Mouse (Mus musculus) kidney, embryonic 14.5 days (tissue): ENCODE results near the gene Calhm2. TPM values are rescaled to one million over a fixed set of nuclear protein-coding genes. Genes with fewer than 3 reads are reported as not detected.

ENCODE experiments used
- ATAC-seq: fragments of 200-750 bp; cut with Nextera tagmentation; 2 replicates; pipeline ENCODE4 v1.8.0; 2017; ENCODE audit warnings: moderate number of reproducible peaks, mild to moderate bottlenecking, moderate TSS enrichment, moderate library complexity; ENCODE audit not compliant: low FRiP score, low TSS enrichment
- H3K27ac ChIP-seq: fragments of 300-500 bp; sonication (generic); 2 replicates; pipeline ENCODE4 v1.5.1; 2014; ENCODE audit warnings: low read depth, mild to moderate bottlenecking, low read length, moderate library complexity, mixed read lengths
- H3K27me3 ChIP-seq: fragments of 300-500 bp; sonication (generic); 2 replicates; pipeline ENCODE4 v1.6.1; 2014; ENCODE audit warnings: mild to moderate bottlenecking, low read length; ENCODE audit not compliant: control insufficient read depth, insufficient read depth
- H3K36me3 ChIP-seq: fragments of 300-500 bp; sonication (generic); 2 replicates; pipeline ENCODE4 v1.6.1; 2014; ENCODE audit warnings: low read length, mixed read lengths; ENCODE audit not compliant: control insufficient read depth, insufficient read depth
- H3K4me1 ChIP-seq: fragments of 300-500 bp; sonication (generic); 2 replicates; pipeline ENCODE4 v1.6.1; 2014; ENCODE audit warnings: low read length, mixed read lengths; ENCODE audit not compliant: control insufficient read depth, insufficient read depth
- H3K4me2 ChIP-seq: fragments of 300-500 bp; sonication (generic); replicated peaks from 2 replicates; pipeline ENCODE4 v1.6.1; 2014; ENCODE audit warnings: low read depth, mild to moderate bottlenecking, low read length
- H3K4me3 ChIP-seq: fragments of 300-500 bp; sonication (generic); 2 replicates; pipeline ENCODE4 v1.5.1; 2014; ENCODE audit warnings: mild to moderate bottlenecking, low read length
- H3K9ac ChIP-seq: fragments of 300-500 bp; sonication (generic); 2 replicates; pipeline ENCODE4 v1.6.1; 2014; ENCODE audit warnings: low read depth, mild to moderate bottlenecking, low read length, moderate library complexity
- H3K9me3 ChIP-seq: fragments of 300-500 bp; sonication (generic); 2 replicates; pipeline ENCODE4 v1.6.1; 2016; ENCODE audit warnings: low read length; ENCODE audit not compliant: control insufficient read depth
- WGBS: fragments of 180-500 bp; shearing (Covaris S2); extraction: QIAGEN DNeasy Blood & Tissue Kit; methylation state at CpG from one replicate; pipeline ENCODE4 v1.1.7; 2014; 5-methylcytosine and 5-hydroxymethylcytosine counted together
- polyA plus RNA-seq: library from polyadenylated mRNA; unstranded; fragments of >200 nt; fragmentation: Nextera tagmentation; extraction: Ambion mirVana; gene quantifications from 2 replicates; pipeline ENCODE4 v1.2.1, GENCODE M21; 2014

Calhm2 gene
- polyA plus RNA-seq, 1 experiment from 2014 or later = 1.9 TPM

DNA sequence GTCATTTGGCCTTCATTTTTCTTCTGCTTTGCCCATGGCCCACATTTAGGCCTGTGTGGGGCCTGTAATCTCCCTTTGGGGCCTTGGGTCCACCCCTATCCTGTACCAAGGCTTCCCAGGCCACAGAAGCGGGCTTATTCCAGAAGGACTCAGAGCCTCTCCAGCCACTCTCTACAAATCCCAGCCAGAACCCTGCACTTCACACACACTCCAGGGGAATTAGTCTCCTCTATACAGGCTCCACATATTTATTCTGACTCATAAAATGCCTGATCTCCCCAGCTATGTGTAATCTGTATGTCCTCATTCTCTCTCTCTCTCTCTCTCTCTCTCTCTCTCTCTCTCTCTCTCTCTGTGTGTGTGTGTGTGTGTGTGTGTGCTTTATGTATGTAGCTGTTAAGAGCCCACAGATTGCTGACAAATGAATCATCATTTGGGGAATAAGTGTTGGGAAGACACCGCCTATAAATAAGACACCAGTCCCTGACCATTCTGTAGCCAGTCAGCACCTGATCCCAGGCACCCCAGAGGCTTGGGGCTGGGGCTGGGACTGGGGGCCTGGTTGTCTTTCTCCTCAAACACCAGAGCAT lies 38.9 kb upstream of the Calhm2 start:
- no peaks in the 10 kb centered on the region for H3K36me3 ChIP-seq
- H3K27me3 ChIP-seq = peaks cover 27% of the 10 kb centered on the region; the same call in 1 of the 2 replicates
- ATAC-seq = no peak
- no peak overlapping the region for H3K4me2 ChIP-seq
- H3K4me1 ChIP-seq = peaks cover 10% of the 10 kb centered on the region; the same call in 1 of the 2 replicates
- peaks cover 2% of the 10 kb centered on the region; the same call in 1 of the 2 replicates for H3K9me3 ChIP-seq
- H3K9ac ChIP-seq = no peak overlapping the region
- no peak overlapping the region for H3K4me3 ChIP-seq
- WGBS = 89% methylated on average over 2 of the region's 2 CpGs
- H3K27ac ChIP-seq = no peak overlapping the region

DNA sequence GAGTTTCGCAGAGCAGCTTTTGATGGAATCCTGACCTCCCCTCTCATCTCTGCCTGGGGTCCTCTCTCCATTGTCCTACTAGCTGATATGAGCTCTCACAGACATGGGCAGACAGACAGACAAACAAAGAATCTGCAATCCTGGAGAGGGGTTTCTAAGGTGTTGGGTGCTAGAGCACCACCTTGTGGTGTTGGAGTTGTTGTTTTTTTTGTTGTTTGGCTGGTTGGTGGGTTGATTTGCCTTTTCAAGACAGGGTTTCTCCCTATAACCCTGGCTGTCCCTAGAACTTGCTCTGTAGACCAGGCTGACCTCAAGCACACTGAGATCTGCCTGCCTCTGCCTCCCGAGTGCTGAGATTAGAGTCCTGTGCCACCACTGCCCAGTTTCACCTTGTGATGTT lies 37.4 kb upstream of the Calhm2 start:
- Histone ChIP-seq H3K9me3 (no peaks in the 10 kb centered on the region), H3K27me3 (peaks cover 22% of the 10 kb centered on the region; the same call in 1 of the 2 replicates), H3K9ac (no peak overlapping the region), H3K4me3 (no peak overlapping the region), H3K27ac (no peak overlapping the region), H3K4me2 (no peak overlapping the region), H3K36me3 (no peaks in the 10 kb centered on the region), H3K4me1 (peaks cover 10% of the 10 kb centered on the region; the same call in 1 of the 2 replicates)
- ATAC-seq = no peak
- WGBS = 70% methylated on average over 1 of the region's 2 CpGs

DNA sequence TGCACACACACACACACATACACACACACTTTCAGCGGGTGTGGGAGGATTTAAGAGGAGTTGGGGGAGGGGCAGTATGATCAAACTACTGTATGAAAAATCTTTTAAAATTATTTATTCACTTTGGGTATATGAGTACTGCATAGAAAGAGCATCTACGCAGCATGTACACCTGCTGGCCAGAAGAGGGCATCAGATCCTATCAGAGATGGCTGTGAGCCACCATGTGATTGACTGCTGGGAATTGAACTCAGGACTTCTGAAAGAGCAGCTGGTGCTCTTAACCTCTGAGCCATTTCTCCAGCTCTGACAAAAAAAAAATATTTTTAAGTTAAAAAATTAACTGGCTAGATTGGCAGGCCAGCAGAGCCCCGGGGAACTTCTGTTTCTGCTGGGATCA lies 36.4 kb upstream of the Calhm2 start:
- Histone ChIP-seq H3K4me2 (no peak overlapping the region), H3K36me3 (no peaks in the 10 kb centered on the region), H3K4me1 (peaks cover 7% of the 10 kb centered on the region; the same call in 1 of the 2 replicates), H3K4me3 (no peak overlapping the region), H3K9ac (no peak overlapping the region), H3K27ac (no peak overlapping the region), H3K9me3 (no peaks in the 10 kb centered on the region), H3K27me3 (peaks cover 12% of the 10 kb centered on the region; the same call in 1 of the 2 replicates)
- WGBS = 54% methylated on average over 3 of the region's 3 CpGs
- no peak for ATAC-seq

DNA sequence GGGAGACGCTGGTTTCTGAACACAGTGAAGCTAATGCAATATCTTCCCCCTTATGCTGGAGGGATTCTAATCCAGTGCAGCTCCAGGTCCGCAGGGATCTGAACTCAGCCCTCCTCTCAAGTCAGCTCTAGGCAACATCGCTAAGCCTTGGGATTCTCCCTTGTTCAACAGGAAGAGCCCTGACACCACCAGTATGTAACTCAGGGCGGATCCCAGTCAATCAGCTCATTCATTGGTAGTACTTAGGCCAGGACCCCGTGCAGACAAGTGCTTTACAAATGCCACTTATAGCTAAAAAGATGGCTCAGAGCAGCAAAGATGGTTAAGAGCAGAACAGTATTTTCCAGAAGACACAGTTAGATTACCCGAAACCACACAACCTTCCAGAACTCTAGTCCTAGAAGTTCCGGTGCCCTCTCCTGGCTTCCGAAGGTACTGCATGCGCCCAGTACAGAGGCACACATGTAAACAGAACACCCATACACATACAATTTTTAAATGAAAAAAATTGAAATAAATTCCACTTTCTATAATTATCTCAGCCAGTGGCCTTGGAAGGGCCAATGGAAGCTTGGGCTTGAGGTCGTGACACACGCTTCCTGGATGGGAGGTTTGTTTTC lies 30.8 kb upstream of the Calhm2 start:
- H3K27ac ChIP-seq = no peak overlapping the region

DNA sequence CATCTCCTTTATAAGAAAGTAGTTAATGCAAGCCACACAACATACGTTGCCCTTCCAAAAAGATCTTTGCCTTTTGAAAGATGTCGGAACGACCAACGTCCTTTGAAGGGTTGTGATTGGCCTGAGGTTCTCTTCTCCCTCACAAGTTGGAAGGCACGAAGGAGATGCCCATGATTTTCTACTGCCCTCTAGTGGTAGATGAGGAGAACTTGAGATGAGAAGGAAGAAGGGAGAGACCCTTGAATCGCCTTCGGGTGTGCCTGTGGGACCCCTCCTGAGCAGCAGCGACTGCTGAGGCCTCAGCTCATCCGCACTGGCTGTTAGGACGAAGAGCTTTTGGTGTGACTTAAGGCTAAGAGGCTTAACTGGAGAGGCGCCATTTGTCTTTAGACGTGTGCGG lies 30.1 kb upstream of the Calhm2 start:
- Histone ChIP-seq H3K36me3 (no peaks in the 10 kb centered on the region), H3K4me1 (no peaks in the 10 kb centered on the region), H3K27ac (no peak overlapping the region), H3K27me3 (no peaks in the 10 kb centered on the region), H3K4me3 (no peak overlapping the region), H3K4me2 (peak overlapping the region; percentile 29), H3K9ac (no peak overlapping the region), H3K9me3 (no peaks in the 10 kb centered on the region)
- peak; percentile 49; the same call in 1 of the 2 replicates for ATAC-seq
- WGBS = 8% methylated on average over 13 of the region's 13 CpGs

More for the DNA sequence above, 30.8 kb upstream of the Calhm2 start:
- Histone ChIP-seq H3K9ac (no peak overlapping the region), H3K36me3 (no peaks in the 10 kb centered on the region), H3K4me1 (no peaks in the 10 kb centered on the region), H3K9me3 (no peaks in the 10 kb centered on the region), H3K27me3 (no peaks in the 10 kb centered on the region), H3K4me2 (peak overlapping the region; percentile 29), H3K4me3 (no peak overlapping the region)
- peak; percentile 66; the same call in 1 of the 2 replicates for ATAC-seq
- 27% methylated on average over 11 of the region's 11 CpGs for WGBS

DNA sequence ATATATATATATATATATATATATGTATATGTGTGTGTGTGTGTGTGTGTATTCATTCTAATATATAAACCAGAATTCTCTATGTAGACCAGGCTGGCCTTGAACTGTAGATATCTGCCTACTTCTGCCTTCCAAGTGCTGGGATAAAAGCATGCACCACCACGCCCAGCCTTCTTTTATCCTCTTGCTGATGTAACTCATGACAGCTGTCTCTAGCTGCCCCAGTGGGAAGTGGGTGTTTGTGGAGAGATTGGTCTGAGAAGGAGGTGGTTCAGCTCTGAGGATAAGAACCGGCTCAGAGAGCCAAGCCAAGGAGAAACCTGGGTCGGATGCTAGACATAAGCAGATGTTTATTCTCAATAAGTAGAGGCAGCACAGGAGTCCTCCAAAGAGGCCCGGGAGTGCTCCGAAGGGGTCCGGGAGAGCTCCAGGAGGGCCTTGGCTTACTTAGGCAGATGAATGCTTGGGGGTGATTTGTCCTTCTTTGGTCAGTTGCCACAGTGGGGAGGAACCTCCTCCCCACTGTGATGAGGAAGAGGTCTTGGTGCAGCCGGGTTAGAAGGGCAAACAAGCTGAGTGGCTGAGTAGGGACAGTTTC lies 29.6 kb upstream of the Calhm2 start:
- Histone ChIP-seq H3K27me3 (no peaks in the 10 kb centered on the region), H3K9me3 (no peaks in the 10 kb centered on the region), H3K9ac (no peak overlapping the region), H3K4me2 (peak overlapping the region; percentile 29; the same call in 1 of the 2 replicates), H3K4me1 (no peaks in the 10 kb centered on the region), H3K36me3 (no peaks in the 10 kb centered on the region), H3K27ac (no peak overlapping the region), H3K4me3 (no peak overlapping the region)
- 61% methylated on average over 7 of the region's 7 CpGs for WGBS
- ATAC-seq = no peak

DNA sequence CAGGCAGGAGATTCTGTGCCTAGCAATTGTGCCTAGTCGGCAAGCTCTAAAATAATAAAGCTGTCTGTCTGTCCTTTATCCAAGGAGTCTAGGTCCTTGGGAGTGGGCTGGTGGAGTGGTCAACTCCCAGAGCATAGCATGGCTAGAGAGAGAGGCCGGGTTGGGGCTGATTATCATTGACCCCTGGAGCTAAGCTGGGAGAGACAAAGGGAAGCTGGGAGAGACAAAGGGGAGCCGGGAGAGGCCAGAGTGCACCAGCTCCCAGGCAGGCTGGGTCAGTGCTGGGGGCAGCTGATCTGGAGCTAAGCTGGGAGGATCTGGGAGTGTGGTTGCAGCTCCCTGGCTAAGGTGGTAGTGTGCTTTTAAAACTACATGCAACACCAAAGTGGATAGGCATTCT lies 28.7 kb upstream of the Calhm2 start:
- no peak overlapping the region for H3K4me2 ChIP-seq
- no peak for ATAC-seq
- no peak overlapping the region; the same call in 1 of the 2 replicates for H3K27ac ChIP-seq
- H3K27me3 ChIP-seq = no peaks in the 10 kb centered on the region
- 26% methylated on average over 3 of the region's 3 CpGs for WGBS
- H3K4me3 ChIP-seq = no peak overlapping the region
- H3K9ac ChIP-seq = no peak overlapping the region
- H3K4me1 ChIP-seq = no peaks in the 10 kb centered on the region
- no peaks in the 10 kb centered on the region for H3K9me3 ChIP-seq
- no peaks in the 10 kb centered on the region for H3K36me3 ChIP-seq

DNA sequence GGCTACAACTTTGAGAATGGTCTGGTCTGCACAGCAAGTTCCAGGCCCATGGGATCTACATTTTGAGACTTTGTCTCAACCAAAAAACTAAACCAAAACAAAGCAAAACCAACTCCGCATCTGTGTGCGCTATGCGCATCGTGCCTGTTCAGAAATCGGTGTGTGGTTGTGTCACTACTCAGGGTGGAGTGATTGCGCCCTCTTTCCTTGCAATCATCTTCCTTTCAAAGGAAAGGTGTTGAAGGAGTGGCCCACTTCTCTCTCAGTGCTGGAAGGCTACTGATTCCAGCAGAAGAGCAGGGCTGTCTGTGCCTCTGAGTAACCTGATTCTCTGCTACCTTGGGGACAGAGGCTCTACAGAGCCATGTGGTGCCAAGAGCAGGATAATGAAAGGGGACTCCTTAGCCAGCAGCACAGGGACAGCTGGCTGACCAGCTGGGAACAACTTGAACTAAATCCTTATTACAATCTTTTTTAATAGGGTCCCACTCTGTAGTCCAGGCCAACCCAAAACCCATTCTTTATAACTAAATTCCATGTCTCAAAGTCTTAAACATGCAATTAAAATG lies 25.2 kb upstream of the Calhm2 start:
- Histone ChIP-seq H3K36me3 (no peaks in the 10 kb centered on the region), H3K9ac (no peak overlapping the region), H3K4me3 (no peak overlapping the region), H3K27me3 (no peaks in the 10 kb centered on the region), H3K9me3 (no peaks in the 10 kb centered on the region), H3K4me2 (no peak overlapping the region), H3K4me1 (no peaks in the 10 kb centered on the region), H3K27ac (no peak overlapping the region)
- no peak for ATAC-seq
- WGBS = 91% methylated on average over 6 of the region's 6 CpGs

DNA sequence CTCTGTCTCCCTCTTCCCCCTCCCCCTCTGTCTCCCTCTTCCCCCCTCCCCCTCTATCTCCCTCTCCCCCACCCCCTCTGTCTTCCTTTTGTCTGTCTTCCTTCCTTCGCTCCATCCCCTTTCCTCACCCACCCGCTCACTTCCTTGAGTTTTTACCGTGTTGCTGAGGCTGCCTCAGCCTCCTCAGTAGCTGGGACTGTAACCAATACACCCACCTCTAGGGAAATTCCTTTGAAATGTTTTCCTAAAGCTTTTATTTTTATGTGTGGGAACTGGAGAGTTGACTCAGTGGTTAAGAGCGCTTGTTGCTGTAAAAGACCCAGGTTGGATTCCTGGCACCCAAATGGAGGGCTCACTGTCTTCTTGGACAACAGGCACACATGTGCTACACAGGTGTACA lies 23.6 kb upstream of the Calhm2 start:
- ATAC-seq = no peak
- H3K27me3 ChIP-seq = no peaks in the 10 kb centered on the region
- 60% methylated on average over 4 of the region's 4 CpGs for WGBS

More for the DNA sequence above, 23.6 kb upstream of the Calhm2 start:
- Histone ChIP-seq H3K4me1 (no peaks in the 10 kb centered on the region), H3K4me2 (no peak overlapping the region), H3K9ac (no peak overlapping the region), H3K4me3 (no peak overlapping the region), H3K9me3 (no peaks in the 10 kb centered on the region), H3K36me3 (no peaks in the 10 kb centered on the region), H3K27ac (no peak overlapping the region)
